Mouse (Mus musculus) erythroblast, embryonic 14.5 days (primary cell): ENCODE data around the gene Pmvk. TPM values are rescaled to one million over a fixed set of nuclear protein-coding genes. Genes with fewer than 3 reads are reported as not detected.
A peak's percentile ranks its signal among the peaks of the same experiment; 100 is the strongest.

Source experiments
- H3K27me3 ChIP-seq: 2 replicates; pipeline ENCODE4 v1.6.1; 2012; ENCODE audit warnings: inconsistent platforms; ENCODE audit not compliant: control insufficient read depth
- H3K36me3 ChIP-seq: 2 replicates; pipeline ENCODE4 v1.6.1; 2012; ENCODE audit warnings: mild to moderate bottlenecking, inconsistent platforms; ENCODE audit not compliant: control insufficient read depth
- H3K4me1 ChIP-seq: 2 replicates; pipeline ENCODE4 v1.6.1; 2012; ENCODE audit warnings: inconsistent platforms; ENCODE audit not compliant: control insufficient read depth
- H3K4me3 ChIP-seq: replicated peaks from 2 replicates; pipeline ENCODE3; 2012; ENCODE audit warnings: moderate library complexity, mild to moderate bottlenecking, inconsistent platforms
- H3K9me3 ChIP-seq: 2 replicates; pipeline ENCODE4 v1.6.1; 2012; ENCODE audit warnings: low read length, inconsistent platforms, mixed read lengths; ENCODE audit not compliant: control insufficient read depth
- GATA1 ChIP-seq: IDR thresholded peaks from 2 replicates; pipeline ENCODE4 v1.6.1; 2012; ENCODE audit warnings: low read length, inconsistent platforms, mixed read lengths
- TAL1 ChIP-seq: IDR thresholded peaks from 3 replicates; pipeline ENCODE4 v1.6.1; 2012; ENCODE audit warnings: low read length, inconsistent platforms, mixed read lengths
- polyA plus RNA-seq: library from polyadenylated mRNA; stranded (reverse); fragments of >175 nt; gene quantifications from 2 replicates; pipeline ENCODE4 v1.2.3, GENCODE M21; 2012

Gene Pmvk
- polyA plus RNA-seq, 1 experiment: 1.4 TPM

DNA sequence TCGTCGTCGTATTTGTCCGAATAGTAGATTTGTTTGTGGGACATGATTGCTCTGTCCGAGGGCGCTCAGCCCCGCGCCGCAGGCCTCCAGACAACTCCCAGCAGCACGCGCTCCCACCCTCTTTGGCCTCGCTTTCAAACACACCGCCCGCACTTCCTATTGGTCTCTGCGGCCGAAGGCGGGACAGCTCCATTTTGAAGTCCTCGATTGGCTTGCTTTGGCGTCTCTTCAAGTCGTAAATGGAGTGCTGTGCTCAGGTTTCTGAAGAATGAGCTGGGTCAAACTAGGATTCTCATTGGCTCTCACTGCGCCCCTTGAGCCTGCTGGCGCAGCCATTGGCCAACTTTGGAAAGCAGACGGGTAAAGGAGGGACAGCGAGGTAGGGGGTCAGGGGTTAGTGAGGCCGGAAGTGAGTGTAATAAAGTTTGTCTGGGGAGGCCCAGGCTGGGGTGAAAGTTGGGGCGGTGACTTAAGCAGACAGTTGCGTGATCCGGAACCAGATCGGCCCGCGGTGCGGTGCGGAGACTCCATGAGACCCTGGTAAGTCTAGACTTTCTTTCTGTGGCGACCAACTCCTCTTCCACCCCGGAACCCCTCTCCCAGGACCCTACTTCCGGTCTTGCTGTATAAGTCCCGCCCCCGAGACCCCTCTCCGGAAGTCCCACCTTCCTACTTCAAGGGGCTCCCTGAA is 36.0 kb upstream of the Pmvk start, which contains the start of the genes Cks1b and Shc1:
TSS of gene Cks1b (minus strand) at position 214 of the 691 bp plus-strand sequence.
TSS of gene Shc1 (plus strand) at position 274 of the 691 bp plus-strand sequence.
- TF ChIP-seq GATA1 (no peak), TAL1 (no peak)
- Histone ChIP-seq H3K27me3 (no peaks in the 10 kb centered on the region), H3K36me3 (peaks cover 58% of the 10 kb centered on the region), H3K4me1 (peaks cover 59% of the 10 kb centered on the region), H3K9me3 (peaks cover 3% of the 10 kb centered on the region), H3K4me3 (peak within 1 kb of the TSS; percentile 96)

DNA sequence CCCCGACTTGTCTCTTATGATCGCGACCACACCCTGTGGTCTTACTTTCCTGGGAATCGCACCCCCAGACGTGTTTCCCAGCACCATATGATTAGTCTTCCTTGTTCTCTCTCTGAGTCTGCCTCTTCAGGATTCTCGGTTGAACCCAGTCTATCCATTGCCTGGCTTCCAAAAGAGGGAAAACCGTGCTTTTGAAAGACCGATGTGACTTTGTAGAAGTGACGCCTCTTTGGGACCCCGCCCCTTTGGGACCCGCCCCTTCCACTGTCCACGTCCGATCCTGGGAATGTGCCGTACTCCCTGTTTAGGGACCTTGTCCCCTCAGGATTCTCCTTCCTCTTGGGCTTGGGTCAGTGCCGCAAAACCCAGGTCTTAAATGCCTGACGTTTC is 35.5 kb upstream of the Pmvk start:
- Histone ChIP-seq H3K4me1 (peaks cover 64% of the 10 kb centered on the region), H3K27me3 (no peaks in the 10 kb centered on the region), H3K36me3 (peaks cover 58% of the 10 kb centered on the region), H3K9me3 (peaks cover 3% of the 10 kb centered on the region), H3K4me3 (peak overlapping the region; percentile 96)
- TF ChIP-seq GATA1 (no peak), TAL1 (no peak)

DNA sequence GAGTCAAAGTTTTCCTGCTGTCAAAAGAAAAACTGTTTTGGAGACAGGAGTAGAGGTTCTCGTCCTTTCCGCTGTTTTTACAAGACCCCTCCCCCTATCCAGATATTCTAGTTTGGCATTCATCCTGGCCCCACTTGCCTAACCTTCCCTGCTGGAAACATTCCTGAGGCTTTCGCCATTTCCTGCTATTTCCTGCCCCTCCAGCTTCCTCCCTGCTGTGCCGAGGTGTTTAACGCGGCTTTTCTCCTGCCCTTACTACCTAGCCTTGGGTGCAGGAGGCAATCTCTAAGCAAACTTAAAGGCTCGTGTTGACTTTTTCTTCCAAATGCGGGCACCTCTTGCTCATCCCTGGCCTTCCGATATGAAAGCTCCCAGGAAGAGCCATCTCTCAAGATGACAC is 34.8 kb upstream of the Pmvk start:
- Histone ChIP-seq H3K36me3 (peaks cover 58% of the 10 kb centered on the region), H3K9me3 (peaks cover 3% of the 10 kb centered on the region), H3K27me3 (no peaks in the 10 kb centered on the region), H3K4me1 (peaks cover 71% of the 10 kb centered on the region), H3K4me3 (peak overlapping the region; percentile 96)
- no peak for TF ChIP-seq TAL1
- no peak for TF ChIP-seq GATA1

DNA sequence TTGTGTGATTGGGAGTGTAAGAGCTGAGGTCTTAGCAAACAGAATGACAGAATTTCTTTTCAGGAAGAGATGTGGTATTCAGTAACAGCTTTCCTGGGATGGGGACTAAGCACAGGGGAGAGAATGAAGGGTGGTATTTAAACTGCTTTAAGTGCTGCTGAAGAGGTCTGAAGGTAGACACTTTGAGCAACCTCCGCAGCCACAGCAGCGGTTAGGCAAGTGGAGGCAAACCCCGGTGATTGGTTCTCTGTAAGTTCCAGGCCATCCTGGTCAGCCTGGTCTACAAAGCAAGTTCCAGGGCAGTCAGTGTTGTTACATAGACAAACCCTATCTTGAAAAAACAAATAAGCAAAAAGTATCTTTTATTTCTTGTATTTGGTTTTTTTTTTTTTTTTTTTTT is 34.4 kb upstream of the Pmvk start:
- peaks cover 75% of the 10 kb centered on the region for H3K4me1 ChIP-seq
- peaks cover 58% of the 10 kb centered on the region for H3K36me3 ChIP-seq
- H3K9me3 ChIP-seq: peaks cover under 1% of the 10 kb centered on the region
- no peaks in the 10 kb centered on the region for H3K27me3 ChIP-seq
- peak overlapping the region; percentile 96 for H3K4me3 ChIP-seq
- TF ChIP-seq GATA1: no peak
- no peak for TF ChIP-seq TAL1

DNA sequence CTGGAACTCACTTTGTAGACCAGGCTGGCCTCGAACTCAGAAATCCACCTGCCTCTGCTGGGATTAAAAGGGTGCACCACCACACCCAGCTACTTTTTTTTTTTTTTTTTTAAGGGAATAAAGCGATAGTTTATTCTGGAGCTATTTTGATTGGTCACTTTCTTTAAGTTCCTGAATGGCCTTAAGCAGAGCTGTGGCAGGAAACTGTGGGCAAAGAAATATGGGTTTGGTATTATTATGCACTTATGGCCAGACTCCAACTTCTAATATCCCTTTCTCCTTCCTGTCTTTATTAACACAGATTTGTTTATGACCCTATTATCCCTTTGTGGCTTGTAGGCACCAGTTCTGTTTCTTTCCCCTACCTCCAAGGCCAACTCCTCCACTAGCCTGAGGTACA is 33.9 kb upstream of the Pmvk start:
- Histone ChIP-seq H3K27me3 (no peaks in the 10 kb centered on the region), H3K4me1 (peaks cover 80% of the 10 kb centered on the region), H3K9me3 (no peaks in the 10 kb centered on the region), H3K4me3 (peak overlapping the region; percentile 71), H3K36me3 (peaks cover 58% of the 10 kb centered on the region)
- no peak for TF ChIP-seq GATA1
- TF ChIP-seq TAL1: no peak

DNA sequence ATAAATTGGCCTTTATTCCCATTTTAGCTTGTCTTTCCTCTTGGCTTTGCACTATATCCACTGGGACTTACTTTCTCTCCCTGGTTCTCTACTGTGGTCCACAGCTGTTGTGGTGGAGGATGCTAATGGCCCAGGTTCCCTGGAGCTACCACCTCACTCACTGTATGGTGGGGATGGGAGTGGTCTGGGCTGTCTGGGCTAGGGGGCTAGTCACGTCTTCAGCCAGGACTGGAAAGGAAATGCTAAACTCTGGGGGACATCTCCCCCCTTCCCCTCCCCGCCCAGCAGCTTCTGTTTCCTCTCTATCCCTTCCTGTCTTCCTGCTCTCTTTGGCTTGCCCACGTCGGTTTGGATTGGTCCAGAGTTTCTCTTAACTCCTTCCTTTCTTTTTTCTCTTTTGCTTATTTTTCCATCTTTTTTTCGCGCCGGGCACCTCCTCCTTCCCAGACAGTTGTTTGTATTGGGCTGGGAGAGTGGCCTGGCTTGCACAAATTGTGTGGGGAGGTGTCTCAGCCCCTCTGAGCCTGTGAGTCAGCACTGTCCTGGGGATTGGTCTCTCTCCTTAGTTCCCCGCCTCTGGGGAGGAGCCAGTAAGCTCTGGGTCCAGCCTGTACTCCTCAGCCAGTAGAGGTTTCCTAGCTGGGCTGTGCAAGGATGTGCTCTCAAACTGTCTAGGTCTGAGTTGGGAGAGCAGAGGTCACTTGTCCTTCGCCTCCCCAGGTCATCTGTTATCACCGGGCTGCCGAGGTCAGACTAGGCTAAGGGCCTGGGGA is 33.2 kb upstream of the Pmvk start:
- Histone ChIP-seq H3K9me3 (no peaks in the 10 kb centered on the region), H3K4me1 (peaks cover 84% of the 10 kb centered on the region), H3K4me3 (peak overlapping the region; percentile 71), H3K36me3 (peaks cover 58% of the 10 kb centered on the region), H3K27me3 (no peaks in the 10 kb centered on the region)
- TF ChIP-seq TAL1 (no peak), GATA1 (no peak)

DNA sequence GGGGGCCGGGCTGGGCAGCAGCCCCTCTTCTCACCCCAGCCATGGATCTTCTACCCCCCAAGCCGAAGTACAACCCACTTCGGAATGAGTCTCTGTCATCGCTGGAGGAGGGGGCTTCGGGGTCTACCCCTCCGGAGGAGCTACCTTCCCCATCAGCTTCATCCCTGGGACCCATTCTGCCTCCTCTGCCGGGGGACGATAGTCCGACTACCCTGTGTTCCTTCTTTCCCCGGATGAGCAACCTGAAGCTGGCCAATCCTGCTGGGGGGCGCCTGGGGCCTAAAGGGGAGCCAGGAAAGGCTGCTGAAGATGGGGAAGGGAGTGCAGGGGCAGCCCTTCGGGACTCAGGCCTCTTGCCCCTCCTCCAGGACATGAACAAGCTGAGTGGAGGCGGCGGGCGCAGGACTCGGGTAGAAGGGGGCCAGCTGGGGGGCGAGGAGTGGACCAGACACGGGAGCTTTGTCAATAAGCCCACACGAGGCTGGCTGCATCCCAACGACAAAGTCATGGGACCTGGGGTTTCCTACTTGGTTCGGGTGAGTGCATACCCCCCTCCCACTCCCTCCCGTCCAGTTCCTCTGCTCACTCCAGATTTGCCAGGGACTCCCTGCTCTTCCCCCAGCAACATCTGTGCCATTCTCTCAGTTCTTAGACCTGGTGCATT is 32.4 kb upstream of the Pmvk start:
- Histone ChIP-seq H3K4me1 (peaks cover 84% of the 10 kb centered on the region), H3K4me3 (peak overlapping the region; percentile 71), H3K36me3 (peaks cover 58% of the 10 kb centered on the region), H3K27me3 (no peaks in the 10 kb centered on the region), H3K9me3 (no peaks in the 10 kb centered on the region)
- no peak for TF ChIP-seq GATA1
- TF ChIP-seq TAL1: no peak

DNA sequence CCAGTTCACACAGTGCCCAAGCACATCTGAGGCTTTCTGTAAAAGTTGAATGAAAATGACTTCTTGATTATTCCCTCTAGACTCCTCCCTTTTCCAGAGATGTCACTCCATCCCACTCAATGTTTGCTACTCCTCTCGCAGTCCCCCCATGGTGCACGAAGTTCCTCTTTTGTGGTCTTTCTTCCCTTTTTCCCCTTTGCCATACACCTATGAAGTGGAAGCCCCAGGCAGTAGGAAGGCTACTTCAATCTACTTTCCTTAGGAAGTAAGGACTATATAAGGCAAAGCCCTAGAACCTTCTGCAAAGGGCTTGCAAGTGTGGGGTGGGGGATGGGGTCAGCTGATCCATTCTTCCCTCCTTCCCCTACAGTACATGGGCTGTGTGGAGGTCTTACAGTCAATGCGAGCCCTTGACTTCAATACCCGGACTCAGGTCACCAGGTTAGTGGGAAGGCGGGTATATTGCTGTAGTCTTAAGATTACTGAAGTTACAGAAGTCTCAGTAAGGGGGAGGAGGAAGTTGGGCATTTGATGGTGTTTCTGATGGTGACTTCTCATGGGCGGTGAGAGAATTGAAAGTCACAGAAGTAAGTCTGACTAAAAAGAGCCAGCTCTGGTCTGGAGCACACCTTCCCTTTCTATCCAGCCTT is 31.7 kb upstream of the Pmvk start:
- Histone ChIP-seq H3K4me3 (peak overlapping the region; percentile 71), H3K36me3 (peaks cover 66% of the 10 kb centered on the region), H3K4me1 (peaks cover 86% of the 10 kb centered on the region), H3K9me3 (no peaks in the 10 kb centered on the region), H3K27me3 (no peaks in the 10 kb centered on the region)
- no peak for TF ChIP-seq GATA1
- no peak for TF ChIP-seq TAL1
